Mouse (Mus musculus) neural tube, embryonic 12.5 days (tissue): ENCODE data around the gene Wrnip1. TPM values are rescaled to one million over a fixed set of nuclear protein-coding genes. Genes with fewer than 3 reads are reported as not detected.

Experiments used
- ATAC-seq: fragments of 200-750 bp; cut with Nextera tagmentation; 2 replicates; pipeline ENCODE4 v1.8.0; 2017; ENCODE audit warnings: low read depth, mild to moderate bottlenecking, moderate TSS enrichment, moderate library complexity; ENCODE audit not compliant: low FRiP score
- H3K27ac ChIP-seq: fragments of 300-500 bp; sonication (generic); 2 replicates; pipeline ENCODE4 v1.5.1; 2016
- H3K27me3 ChIP-seq: fragments of 300-500 bp; sonication (generic); replicated peaks from 2 replicates; pipeline ENCODE4 v1.6.1; 2016; ENCODE audit warnings: mild to moderate bottlenecking
- H3K36me3 ChIP-seq: fragments of 300-500 bp; sonication (generic); 2 replicates; pipeline ENCODE4 v1.6.1; 2016; ENCODE audit warnings: mild to moderate bottlenecking
- H3K4me1 ChIP-seq: fragments of 300-500 bp; sonication (generic); 2 replicates; pipeline ENCODE4 v1.6.1; 2016
- H3K4me2 ChIP-seq: fragments of 300-500 bp; sonication (generic); replicated peaks from 2 replicates; pipeline ENCODE4 v1.6.1; 2016; ENCODE audit warnings: mild to moderate bottlenecking
- H3K4me3 ChIP-seq: fragments of 300-500 bp; sonication (generic); 2 replicates; pipeline ENCODE4 v1.5.1; 2016
- H3K9ac ChIP-seq: fragments of 300-500 bp; sonication (generic); 2 replicates; pipeline ENCODE4 v1.6.1; 2016; ENCODE audit warnings: mild to moderate bottlenecking
- H3K9me3 ChIP-seq: fragments of 300-500 bp; sonication (generic); 2 replicates; pipeline ENCODE4 v1.6.1; 2016; ENCODE audit warnings: mild to moderate bottlenecking
- WGBS: fragments of 180-500 bp; shearing (Covaris S2); methylation state at CpG from one replicate; pipeline ENCODE4 v1.1.7; 2016; 5-methylcytosine and 5-hydroxymethylcytosine counted together
- polyA plus RNA-seq: library from polyadenylated mRNA; unstranded; fragments of >200 nt; fragmentation: Nextera tagmentation; extraction: Ambion mirVana; gene quantifications from 2 replicates; pipeline ENCODE4 v1.2.1, GENCODE M21; 2016

Wrnip1 gene
- polyA plus RNA-seq, 1 experiment from 2014 or later = 40.8 TPM

- no peak for ATAC-seq
- WGBS = 85% methylated on average over 2 of the region's 2 CpGs
- H3K36me3 ChIP-seq = no peaks in the 10 kb centered on the region
- no peak overlapping the region for H3K27ac ChIP-seq
- no peak overlapping the region for H3K9ac ChIP-seq
- no peaks in the 10 kb centered on the region for H3K9me3 ChIP-seq
- no peak overlapping the region for H3K4me2 ChIP-seq
- H3K4me1 ChIP-seq = no peaks in the 10 kb centered on the region
- H3K27me3 ChIP-seq = no peaks in the 10 kb centered on the region
- no peak overlapping the region for H3K4me3 ChIP-seq
Observed at GRCm38 (mm10) chr13:32787584-32787983, 14.3 kb upstream of the Wrnip1 start.

DNA sequence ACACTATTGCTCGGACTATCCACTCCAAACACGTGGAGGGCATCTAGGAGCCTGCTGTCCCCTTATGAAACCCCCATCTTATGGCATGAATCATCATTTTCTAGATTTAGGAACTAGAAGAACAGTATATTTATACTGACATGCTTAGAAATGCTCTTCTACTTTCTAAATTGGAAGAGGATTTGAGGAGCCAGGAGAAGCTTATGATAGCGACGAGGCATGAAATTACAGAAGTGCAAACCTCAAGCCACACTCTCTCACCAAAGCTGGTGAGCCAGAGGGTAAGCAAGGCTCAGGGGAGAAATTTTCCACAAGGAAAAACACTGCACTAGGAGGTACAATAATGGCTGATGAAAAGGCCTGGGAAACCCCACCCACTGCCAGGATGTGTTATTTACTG lies 12.1 kb upstream of the Wrnip1 start:
- Histone ChIP-seq H3K27ac (no peak overlapping the region), H3K4me2 (no peak overlapping the region), H3K36me3 (no peaks in the 10 kb centered on the region), H3K4me1 (no peaks in the 10 kb centered on the region), H3K9ac (no peak overlapping the region), H3K9me3 (no peaks in the 10 kb centered on the region), H3K4me3 (no peak overlapping the region), H3K27me3 (no peaks in the 10 kb centered on the region)
- 84% methylated on average over 4 of the region's 4 CpGs for WGBS
- ATAC-seq = no peak

GRCm38 (mm10) chr13:32794619-32795018 lies 7.2 kb upstream of the Wrnip1 start:
- ATAC-seq = no peak
- WGBS = 88% methylated on average over 2 of the region's 2 CpGs

DNA sequence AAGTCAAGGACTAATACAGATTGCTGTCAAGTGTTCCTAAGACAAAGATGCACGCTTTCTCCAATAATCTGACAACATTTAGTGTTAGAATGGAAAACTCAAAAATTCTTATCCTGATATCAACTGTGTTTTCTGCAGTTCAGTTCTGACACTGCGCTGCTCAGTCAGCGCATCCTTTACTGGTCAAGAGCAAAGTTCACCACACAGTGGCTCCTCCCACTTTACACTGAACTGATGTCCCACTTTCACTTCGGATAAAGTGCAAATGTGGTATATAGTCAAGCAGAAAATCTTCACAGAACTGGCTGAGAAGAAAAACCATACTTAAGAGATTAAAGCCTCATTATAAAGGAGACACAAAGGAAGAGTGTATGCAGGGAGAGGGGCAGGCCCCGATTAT lies 6.7 kb upstream of the Wrnip1 start:
- Histone ChIP-seq H3K9ac (no peak overlapping the region), H3K27me3 (no peaks in the 10 kb centered on the region), H3K4me3 (no peak overlapping the region), H3K9me3 (no peaks in the 10 kb centered on the region), H3K36me3 (no peaks in the 10 kb centered on the region), H3K4me2 (no peak overlapping the region), H3K27ac (no peak overlapping the region), H3K4me1 (no peaks in the 10 kb centered on the region)
- no peak for ATAC-seq
- WGBS = 93% methylated on average over 5 of the region's 5 CpGs

More at GRCm38 (mm10) chr13:32794619-32795018, 7.2 kb upstream of the Wrnip1 start:
- H3K36me3 ChIP-seq = no peaks in the 10 kb centered on the region
- H3K4me2 ChIP-seq = no peak overlapping the region
- no peaks in the 10 kb centered on the region for H3K27me3 ChIP-seq
- no peaks in the 10 kb centered on the region for H3K4me1 ChIP-seq
- no peak overlapping the region for H3K4me3 ChIP-seq
- no peaks in the 10 kb centered on the region for H3K9me3 ChIP-seq
- H3K9ac ChIP-seq = no peak overlapping the region
- H3K27ac ChIP-seq = no peak overlapping the region

DNA sequence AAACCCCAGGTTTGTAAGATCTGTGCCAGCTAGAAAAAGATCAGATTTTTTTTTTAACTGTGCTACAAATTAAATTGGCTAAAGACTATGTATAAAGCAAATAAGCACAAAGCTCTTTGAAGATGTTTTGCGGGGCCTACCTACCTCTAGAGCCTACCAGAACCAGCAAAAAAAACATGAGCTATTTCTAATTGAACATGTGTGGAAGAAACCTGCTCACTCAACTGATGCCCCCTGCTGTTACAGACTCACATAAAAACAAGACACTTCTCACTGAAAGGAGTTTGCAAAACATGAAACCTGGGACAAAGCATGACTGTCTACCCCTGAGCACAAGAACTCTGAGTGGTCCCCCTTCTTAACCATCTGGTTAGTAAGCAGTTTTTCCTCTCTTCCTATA lies 4.8 kb upstream of the Wrnip1 start:
- H3K4me1 ChIP-seq = 0 out of 2 replicates have a peak, but pooled peaks cover 3% of the 10 kb centered on the region
- 81% methylated on average over 1 of the region's 1 CpGs for WGBS
- ATAC-seq = no peak

GRCm38 (mm10) chr13:32799131-32799530 lies 2.7 kb upstream of the Wrnip1 start:
- no peak overlapping the region for H3K4me2 ChIP-seq
- H3K9me3 ChIP-seq = no peaks in the 10 kb centered on the region
- H3K4me3 ChIP-seq = no peak overlapping the region
- H3K27me3 ChIP-seq = no peaks in the 10 kb centered on the region
- no peak for ATAC-seq
- H3K36me3 ChIP-seq = no peaks in the 10 kb centered on the region
- peaks cover 14% of the 10 kb centered on the region for H3K4me1 ChIP-seq
- H3K9ac ChIP-seq = no peak overlapping the region
- H3K27ac ChIP-seq = no peak overlapping the region
- WGBS = 72% methylated on average over 2 of the region's 2 CpGs

More for the DNA sequence above, 4.8 kb upstream of the Wrnip1 start:
- H3K27me3 ChIP-seq = no peaks in the 10 kb centered on the region
- no peaks in the 10 kb centered on the region for H3K9me3 ChIP-seq
- no peak overlapping the region for H3K27ac ChIP-seq
- H3K4me3 ChIP-seq = no peak overlapping the region
- no peak overlapping the region for H3K4me2 ChIP-seq
- no peak overlapping the region for H3K9ac ChIP-seq
- no peaks in the 10 kb centered on the region for H3K36me3 ChIP-seq

DNA sequence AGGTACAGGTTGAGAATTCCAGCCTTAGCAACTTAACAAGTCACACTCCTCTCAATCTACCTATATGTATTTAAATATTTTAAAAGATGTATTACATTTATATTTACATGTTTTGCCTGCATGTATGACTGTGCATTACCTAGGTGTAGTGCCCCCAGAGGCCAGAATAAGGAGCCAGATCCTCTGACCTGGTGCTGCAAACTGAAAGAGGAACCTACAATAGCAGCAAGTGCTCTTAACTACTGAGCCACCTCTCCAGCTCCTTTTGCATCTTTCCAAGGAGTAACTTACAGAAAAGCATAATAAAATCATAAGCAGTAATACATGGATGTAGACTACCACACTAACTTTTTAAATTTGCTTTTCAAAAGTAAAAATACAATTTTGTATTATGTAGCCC lies 979 bp upstream of the Wrnip1 start:
- no peak overlapping the region for H3K27ac ChIP-seq
- H3K4me3 ChIP-seq = no peak overlapping the region
- no peaks in the 10 kb centered on the region for H3K36me3 ChIP-seq
- no peak overlapping the region for H3K9ac ChIP-seq
- peaks cover 18% of the 10 kb centered on the region for H3K4me1 ChIP-seq
- peak overlapping the region; percentile 70 for H3K4me2 ChIP-seq
- no peaks in the 10 kb centered on the region for H3K27me3 ChIP-seq
- H3K9me3 ChIP-seq = no peaks in the 10 kb centered on the region
- no peak for ATAC-seq

DNA sequence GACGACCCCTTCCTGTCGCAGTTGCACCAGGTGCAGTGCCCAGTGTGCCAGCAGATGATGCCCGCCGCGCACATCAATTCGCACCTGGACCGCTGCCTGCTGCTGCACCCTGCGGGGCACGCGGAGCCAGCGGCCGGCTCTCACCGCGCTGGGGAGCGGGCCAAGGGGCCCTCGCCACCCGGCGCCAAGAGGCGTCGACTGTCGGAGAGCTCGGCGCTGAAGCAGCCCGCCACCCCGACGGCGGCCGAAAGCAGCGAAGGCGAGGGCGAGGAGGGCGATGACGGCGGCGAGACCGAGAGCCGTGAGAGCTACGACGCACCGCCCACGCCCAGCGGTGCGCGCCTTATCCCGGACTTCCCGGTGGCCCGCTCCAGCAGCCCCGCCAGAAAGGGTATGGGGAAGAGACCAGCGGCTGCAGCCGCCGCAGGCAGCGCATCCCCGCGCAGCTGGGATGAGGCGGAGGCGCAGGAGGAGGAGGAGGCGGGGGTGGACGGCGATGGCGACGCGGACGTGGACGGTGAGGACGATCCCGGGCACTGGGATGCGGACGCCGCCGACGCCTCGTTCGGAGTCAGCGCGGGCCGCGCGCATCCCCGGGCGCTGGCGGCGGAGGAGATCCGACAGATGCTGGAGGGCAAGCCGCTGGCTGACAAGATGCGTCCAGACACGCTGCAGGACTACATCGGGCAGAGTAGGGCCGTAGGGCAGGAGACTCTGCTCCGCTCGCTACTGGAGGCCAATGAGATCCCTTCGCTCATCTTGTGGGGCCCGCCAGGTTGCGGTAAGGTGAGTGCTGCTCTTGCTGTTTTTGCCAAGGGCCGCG lies 632 bp downstream of the Wrnip1 start, which contains the start of gene D930007J09Rik:
Gene D930007J09Rik, minus strand, starts transcription at position 591 of the 823 bp plus-strand sequence.
- H3K9me3 ChIP-seq = no peaks in the 10 kb centered on the region
- peak within 1 kb of the TSS; percentile 70 for H3K4me2 ChIP-seq
- peak; percentile 72 for ATAC-seq
- H3K4me3 ChIP-seq = peak within 1 kb of the TSS; percentile 72
- peak within 1 kb of the TSS; percentile 85 for H3K9ac ChIP-seq
- H3K27me3 ChIP-seq = no peaks in the 10 kb centered on the region
- under 1% methylated on average over 95 of the region's 95 CpGs for WGBS
- H3K27ac ChIP-seq = peak within 1 kb of the TSS; percentile 28
- H3K4me1 ChIP-seq = peaks cover 21% of the 10 kb centered on the region
- peaks cover 11% of the 10 kb centered on the region for H3K36me3 ChIP-seq

DNA sequence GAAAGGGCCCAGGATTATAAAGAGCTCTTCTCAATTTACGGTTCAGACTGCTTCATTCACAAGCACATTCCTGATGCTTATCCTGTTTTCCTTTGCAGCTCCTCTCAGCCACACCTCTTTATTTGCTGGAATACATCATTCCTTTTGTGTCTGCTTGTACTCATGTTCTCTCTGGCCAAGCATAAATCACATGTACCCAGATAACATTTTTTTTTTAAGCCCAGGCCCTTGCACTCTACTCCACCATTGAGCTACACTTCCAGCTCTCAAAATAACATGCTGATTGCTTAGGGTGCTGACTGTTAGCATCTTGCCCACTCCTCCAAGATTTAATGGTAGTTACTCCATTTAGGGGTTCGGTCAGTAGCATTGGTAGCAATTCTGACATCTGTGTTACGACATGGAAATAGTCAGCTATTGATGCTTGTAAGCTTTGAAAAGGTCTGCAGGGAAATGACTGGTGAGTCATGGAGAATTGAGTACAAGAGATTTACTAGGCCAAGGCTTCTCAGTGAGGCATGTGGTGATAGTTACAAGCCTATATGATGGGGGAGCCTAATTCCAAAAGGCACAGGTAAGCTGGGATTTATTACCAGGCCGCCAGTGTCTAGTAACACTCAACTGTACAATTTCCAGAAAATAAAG lies 2.0 kb downstream of the Wrnip1 start:
- no peak overlapping the region for H3K27ac ChIP-seq
- H3K4me2 ChIP-seq = peak overlapping the region; percentile 70
- H3K36me3 ChIP-seq = peaks cover 15% of the 10 kb centered on the region
- 60% methylated on average over 4 of the region's 4 CpGs for WGBS
- peaks cover 21% of the 10 kb centered on the region for H3K4me1 ChIP-seq
- no peak for ATAC-seq
- H3K27me3 ChIP-seq = no peaks in the 10 kb centered on the region
- H3K4me3 ChIP-seq = peak overlapping the region; percentile 72
- 0 out of 2 replicates have a peak overlapping the region, but pooled peaks have one; percentile 13 for H3K9ac ChIP-seq
- H3K9me3 ChIP-seq = no peaks in the 10 kb centered on the region

DNA sequence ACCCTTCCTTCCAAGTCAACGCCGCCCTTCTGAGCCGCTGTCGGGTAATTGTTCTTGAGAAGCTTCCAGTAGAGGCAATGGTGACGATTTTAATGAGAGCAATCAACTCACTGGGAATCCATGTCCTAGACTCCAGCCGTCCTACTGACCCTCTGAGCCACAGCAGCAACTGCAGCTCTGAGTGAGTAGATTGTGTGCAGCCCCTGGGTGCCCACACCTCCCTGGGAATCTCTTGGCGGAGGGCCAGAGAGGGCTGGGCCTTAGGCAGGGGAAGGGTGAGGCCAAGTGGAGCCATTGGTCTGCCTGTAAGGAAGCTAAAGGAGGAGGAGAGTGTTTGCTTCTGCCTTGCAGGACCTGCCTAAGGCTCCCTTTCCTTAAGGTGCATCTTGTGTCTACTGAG lies 5.0 kb downstream of the Wrnip1 start:
- H3K4me2 ChIP-seq = no peak overlapping the region
- peaks cover 17% of the 10 kb centered on the region for H3K4me1 ChIP-seq
- ATAC-seq = no peak
- no peaks in the 10 kb centered on the region for H3K9me3 ChIP-seq
- H3K4me3 ChIP-seq = no peak overlapping the region
- WGBS = 78% methylated on average over 7 of the region's 7 CpGs
- no peaks in the 10 kb centered on the region for H3K27me3 ChIP-seq
- H3K27ac ChIP-seq = no peak overlapping the region
- no peak overlapping the region for H3K9ac ChIP-seq
- peaks cover 25% of the 10 kb centered on the region for H3K36me3 ChIP-seq

DNA sequence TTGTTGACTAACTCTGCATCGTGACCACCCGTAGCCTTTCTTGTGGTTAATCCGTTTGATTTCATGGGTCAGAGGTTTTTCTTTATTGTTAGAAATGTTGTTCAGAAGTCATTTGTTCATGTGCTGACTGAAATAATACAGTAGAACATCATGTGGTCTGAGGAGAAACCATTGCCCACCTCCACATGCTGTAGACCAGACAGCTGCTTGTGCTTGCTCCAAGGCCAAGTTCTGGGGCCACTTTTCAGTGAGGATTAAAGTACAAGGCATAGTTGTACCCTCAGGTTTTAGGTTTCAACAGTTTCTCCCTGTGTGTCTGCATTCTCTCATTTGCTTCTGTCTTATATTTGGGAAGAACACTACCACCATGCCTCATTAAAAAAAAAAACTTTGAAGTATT lies 5.8 kb downstream of the Wrnip1 start:
- WGBS = 82% methylated on average over 3 of the region's 3 CpGs
- H3K4me3 ChIP-seq = no peak overlapping the region
- no peaks in the 10 kb centered on the region for H3K9me3 ChIP-seq
- H3K4me1 ChIP-seq = peaks cover 17% of the 10 kb centered on the region
- no peak overlapping the region for H3K4me2 ChIP-seq
- no peak for ATAC-seq
- H3K9ac ChIP-seq = no peak overlapping the region
- H3K36me3 ChIP-seq = peaks cover 25% of the 10 kb centered on the region
- no peaks in the 10 kb centered on the region for H3K27me3 ChIP-seq
- no peak overlapping the region for H3K27ac ChIP-seq

DNA sequence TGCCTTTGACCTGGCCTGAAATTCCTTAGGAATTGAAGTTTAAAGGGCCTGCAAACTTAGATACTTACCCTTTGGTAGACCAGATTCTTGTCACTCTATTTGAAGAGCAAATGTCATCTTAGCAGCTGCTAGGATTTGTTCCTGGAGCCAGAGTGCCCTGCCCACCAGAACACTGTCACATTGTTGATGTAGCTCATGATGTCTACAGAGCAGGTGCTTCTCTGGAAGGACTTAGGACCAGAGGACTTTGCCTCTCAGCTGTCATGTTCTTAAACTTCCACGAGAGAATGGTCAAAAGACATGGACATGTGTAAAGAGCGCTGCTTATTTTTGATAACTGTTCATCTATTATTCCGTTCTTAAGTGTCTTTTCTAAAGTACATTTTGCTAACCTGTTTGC lies 17.4 kb downstream of the Wrnip1 start:
- Histone ChIP-seq H3K9me3 (no peaks in the 10 kb centered on the region), H3K4me3 (no peak overlapping the region), H3K36me3 (peaks cover 54% of the 10 kb centered on the region), H3K9ac (no peak overlapping the region), H3K27ac (no peak overlapping the region), H3K4me2 (no peak overlapping the region), H3K27me3 (no peaks in the 10 kb centered on the region), H3K4me1 (no peaks in the 10 kb centered on the region)
- no peak for ATAC-seq
- 94% methylated on average over 3 of the region's 3 CpGs for WGBS
